In genomic region chr14:118673501-118673900, GRCm38 (mm10) we compare ENCODE assay signal across 12 mouse cellular contexts. TPM values are rescaled to one million over a fixed set of nuclear protein-coding genes. Genes with fewer than 3 reads are reported as not detected.
DNase-seq lines count a peak whose midpoint lies in the region; TF ChIP-seq lines count a peak whose summit lies in the region.
"Had no signal": no experiment of that assay in that cellular context is flagged by ENCODE, and none has a peak within 500 bp of the region (broad histone marks: within the 10 kb centered on the region; RNA-seq: fewer than 3 reads in every experiment).

No protein-coding gene starts in this region.

- no peak overlapping the region for H3K27ac ChIP-seq in cerebellum, adult 2 months (ENCODE audit: insufficient read depth, low read length)
- H3K27ac ChIP-seq: heart, adult 2 months; liver, embryonic 14.5 days had no signal

- peaks cover 6% of the 10 kb centered on the region; the same call in 1 of the 2 replicates for H3K9me3 ChIP-seq in E14TG2a.4 (ENCODE audit: low read length)

- TF ChIP-seq CTCF in E14TG2a.4 (conservative IDR thresholded peaks at IDR 0.05; ENCODE audit: low read length), result no peak
- TF ChIP-seq CTCF in cerebellum, adult 2 months (IDR thresholded peaks at IDR 0.05; ENCODE audit: borderline replicate concordance, insufficient read depth, low read depth, low read length), result no peak
- no peak for TF ChIP-seq CTCF in lung, adult 2 months (IDR thresholded peaks at IDR 0.05; ENCODE audit: insufficient read depth, low read length)

- peak; percentile 72 for DNase-seq in CD4-positive helper T cell, adult 2 months (ENCODE audit: low read depth, low spot score)
- peak; percentile 65 for DNase-seq in induced T-regulatory cell, adult 2 months (ENCODE audit: low read depth)
- DNase-seq in splenic B cell, adult 2 months (ENCODE audit: low read depth, low spot score), result peak; percentile 27
- no peak for DNase-seq in cerebellum, adult 2 months
- DNase-seq in kidney, postnatal 25 days, result no peak
- no peak for DNase-seq in lung, adult 2 months
- DNase-seq: heart, adult 2 months; kidney, adult 18-20 months had no signal

- peaks cover 67% of the 10 kb centered on the region for H3K36me3 ChIP-seq in E14TG2a.4 (ENCODE audit: insufficient read depth, low read length)
- H3K36me3 ChIP-seq in splenic B cell, adult 2 months (ENCODE audit: control insufficient read depth, insufficient read depth, low read length, poor library complexity, severe bottlenecking), result no peaks in the 10 kb centered on the region

- no peaks in the 10 kb centered on the region for H3K27me3 ChIP-seq in E14TG2a.4 (ENCODE audit: insufficient read depth, low read length)
- H3K27me3 ChIP-seq in splenic B cell, adult 2 months (ENCODE audit: control insufficient read depth, insufficient read depth, low read length, poor library complexity, severe bottlenecking), result no peaks in the 10 kb centered on the region
- H3K27me3 ChIP-seq in cerebellum, adult 2 months (ENCODE audit: control insufficient read depth, insufficient read depth, low read length), result no peaks in the 10 kb centered on the region

- peaks cover 91% of the 10 kb centered on the region for H3K4me1 ChIP-seq in E14TG2a.4 (replicated peaks; ENCODE audit: low read depth, low read length)
- no peaks in the 10 kb centered on the region for H3K4me1 ChIP-seq in cerebellum, adult 2 months (ENCODE audit: control insufficient read depth, insufficient read depth, low read length)
- H3K4me1 ChIP-seq in lung, adult 2 months (ENCODE audit: control insufficient read depth, insufficient read depth, low read length), result no peaks in the 10 kb centered on the region; the same call in 1 of the 2 replicates

- peak overlapping the region; percentile 48 for H3K4me3 ChIP-seq in E14TG2a.4 (replicated peaks; ENCODE audit: low read length)
- H3K4me3 ChIP-seq in cerebellum, adult 2 months (replicated peaks; ENCODE audit: insufficient read depth, low read depth, low read length), result no peak overlapping the region
- no peak overlapping the region for H3K4me3 ChIP-seq in lung, adult 2 months (replicated peaks; ENCODE audit: extremely low read depth, low read depth, low read length)
- H3K4me3 ChIP-seq: erythroblast, embryonic 14.5 days; heart, adult 2 months; myocyte had no signal

- 93% methylated on average over 6 of the region's 6 CpGs for WGBS in cerebellum, adult 2 months
- 79% methylated on average over 6 of the region's 6 CpGs for WGBS in lung, adult 2 months

- TF ChIP-seq POLR2A in cerebellum, adult 2 months (IDR thresholded peaks at IDR 0.05; ENCODE audit: borderline replicate concordance, insufficient read depth, low read length), result no peak
- TF ChIP-seq POLR2A in lung, adult 2 months (IDR thresholded peaks at IDR 0.05; ENCODE audit: borderline replicate concordance, extremely low read depth, low read depth, low read length), result no peak

RNA-seq across cellular contexts. Expression of gene Abcc4, which starts 32.5 kb away (rescaled TPM):
- polyA plus RNA-seq in cerebellum, adult 2 months (2012; rRNA removed), result 4.5 and 5.4 TPM in 2 replicates
- 3.6 and 8.7 TPM in 2 replicates for polyA plus RNA-seq in lung, adult 2 months (2012; rRNA removed)

Comparison
In these comparisons a context has a peak if more than half of its experiments do, and no peak if none do; other contexts are left out.
1. DNase-seq: peak in CD4-positive helper T cell, adult 2 months (single experiment), induced T-regulatory cell, adult 2 months (single experiment) and splenic B cell, adult 2 months (single experiment); none in cerebellum, adult 2 months (0 of 2), kidney, postnatal 25 days (0 of 2) and lung, adult 2 months (single experiment).